Mouse (Mus musculus): ENCODE results near the gene Mtap.

Mtap gene

DNA sequence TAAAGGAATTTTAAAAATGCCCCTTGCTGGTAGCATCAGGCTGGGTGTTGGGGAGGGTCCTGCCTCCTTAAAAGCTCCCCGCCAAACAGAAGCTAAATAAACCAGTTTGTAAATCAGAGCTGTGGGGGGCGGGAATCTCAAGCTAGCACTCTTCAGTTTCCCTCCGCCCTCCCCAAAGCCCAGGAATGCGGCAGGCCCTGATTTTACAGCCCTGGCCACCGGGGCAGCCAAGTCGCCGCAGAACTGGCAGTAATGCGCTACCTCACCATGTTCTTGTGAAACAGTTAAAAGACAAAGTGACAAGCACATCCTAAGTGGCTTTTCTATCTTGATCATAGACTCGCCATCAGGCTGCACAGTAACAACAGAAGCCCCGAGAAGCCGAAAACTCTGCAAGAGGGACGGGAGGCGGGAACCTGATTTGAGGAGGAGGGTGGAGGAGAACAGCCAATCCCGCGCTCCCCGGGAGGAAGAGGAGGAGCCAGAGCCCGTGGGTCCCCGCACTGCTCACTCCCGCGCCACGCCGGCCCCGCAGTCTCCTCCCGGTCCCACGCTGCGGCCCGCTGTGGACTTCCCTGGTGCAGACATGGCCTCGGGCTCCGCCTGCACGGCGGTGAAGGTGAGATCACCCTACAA is at the start of gene Mtap:
Mtap (plus strand) TSS at position 217 of the 636 bp plus-strand sequence.
- no peak for DNase-seq (ENCODE audit: low read depth, low spot score)

DNA sequence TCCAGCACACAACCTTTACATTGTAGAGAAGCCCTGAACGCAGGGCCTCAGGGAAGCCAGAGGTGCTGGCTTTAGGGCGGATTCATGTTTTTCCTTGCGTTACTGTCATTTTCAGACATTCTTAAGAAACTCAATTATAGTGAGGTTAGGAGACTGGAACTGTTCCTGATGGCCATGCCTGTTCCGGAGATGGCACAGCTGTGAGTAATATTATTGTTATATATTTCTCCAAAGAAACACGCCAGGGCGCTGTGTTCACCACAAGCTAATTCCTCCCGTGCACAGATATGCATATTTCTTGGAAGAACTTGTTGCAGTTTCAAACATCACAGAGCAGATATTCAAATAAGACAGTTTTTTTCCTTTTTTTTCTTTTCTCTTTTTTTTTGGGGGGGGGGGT is 47.8 kb upstream of the Mtap start:
- DNase-seq (ENCODE audit: low read depth, low spot score), result no peak

DNA sequence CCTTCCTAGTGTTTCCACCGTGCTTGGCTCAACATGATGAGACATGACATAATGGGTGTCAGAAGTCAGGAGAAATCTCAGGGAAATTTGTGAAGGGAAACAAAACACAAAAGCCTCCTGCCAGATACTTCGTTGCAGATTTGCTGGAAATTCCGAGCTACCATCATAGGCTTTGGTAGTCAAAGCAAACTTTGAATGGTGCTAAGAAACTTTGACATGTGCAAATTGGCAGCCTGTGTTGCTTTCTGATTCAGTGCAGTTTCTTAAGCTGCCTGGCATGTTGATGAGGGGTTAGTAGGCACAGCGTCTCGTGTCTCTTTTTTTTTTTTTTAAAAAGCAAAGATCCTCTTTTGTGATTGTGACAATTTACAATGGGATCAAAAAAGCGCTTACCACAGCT is 46.7 kb upstream of the Mtap start:
- no peak for DNase-seq (ENCODE audit: low read depth, low spot score)

DNA sequence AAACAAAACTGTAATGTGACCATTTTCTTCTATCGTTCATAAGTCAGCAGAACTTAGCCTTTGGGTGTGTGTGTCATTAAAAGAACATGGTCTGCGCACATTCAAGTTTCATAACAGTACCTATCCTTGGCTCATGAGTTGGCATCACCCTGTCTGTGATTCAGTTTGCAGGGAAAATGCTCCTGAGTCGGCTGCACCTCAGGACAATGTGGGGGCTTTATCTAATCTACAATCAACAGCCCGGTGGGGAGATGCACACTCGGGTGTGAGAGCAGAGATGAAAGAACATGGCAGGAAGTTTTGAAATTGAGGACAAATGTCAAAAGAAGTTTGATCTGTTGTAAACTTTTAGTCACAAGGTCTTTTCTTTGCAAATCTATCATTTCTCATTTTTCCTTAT is 44.8 kb upstream of the Mtap start:
- DNase-seq (ENCODE audit: low read depth, low spot score), result no peak

DNA sequence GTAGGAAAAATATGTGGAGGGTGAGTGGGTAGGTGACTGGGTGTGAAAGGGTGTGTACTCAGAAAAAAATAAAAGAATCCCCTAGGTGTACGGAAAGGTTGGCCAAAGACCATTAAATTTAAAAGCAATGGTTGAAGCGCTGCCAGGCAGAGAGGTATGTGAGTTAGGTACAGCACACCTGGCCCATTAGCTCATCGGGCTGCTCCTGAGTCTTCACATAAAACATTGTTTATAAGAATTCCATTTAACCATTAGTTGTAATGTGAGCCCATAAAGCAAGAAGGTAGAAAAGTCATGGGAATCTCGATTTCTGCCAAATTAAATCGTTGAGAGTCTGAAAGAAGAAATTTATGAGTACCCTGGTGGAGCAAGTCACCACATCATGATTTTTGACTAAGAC is 42.1 kb upstream of the Mtap start:
- no peak for DNase-seq (ENCODE audit: low read depth, low spot score)

DNA sequence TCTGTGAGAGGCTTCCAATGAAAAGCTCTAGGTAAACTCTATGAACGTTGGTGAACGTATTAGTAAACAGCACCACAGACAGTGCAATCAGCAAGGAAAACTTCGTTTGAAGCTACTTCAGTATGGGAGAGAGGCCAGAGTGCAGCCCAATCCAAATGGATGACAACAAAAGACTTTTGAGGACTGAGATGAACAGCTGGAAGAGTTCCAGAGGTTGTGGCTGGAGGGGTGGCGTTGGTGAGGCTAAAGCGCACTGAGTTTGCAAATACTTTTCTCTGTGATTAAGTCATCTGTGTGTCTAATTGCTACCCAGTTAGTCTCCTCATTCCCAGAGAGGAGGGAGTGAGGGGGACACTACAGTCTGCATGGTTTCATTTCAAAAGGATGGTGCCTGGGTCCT is 38.7 kb upstream of the Mtap start:
- no peak for DNase-seq (ENCODE audit: low read depth, low spot score)

DNA sequence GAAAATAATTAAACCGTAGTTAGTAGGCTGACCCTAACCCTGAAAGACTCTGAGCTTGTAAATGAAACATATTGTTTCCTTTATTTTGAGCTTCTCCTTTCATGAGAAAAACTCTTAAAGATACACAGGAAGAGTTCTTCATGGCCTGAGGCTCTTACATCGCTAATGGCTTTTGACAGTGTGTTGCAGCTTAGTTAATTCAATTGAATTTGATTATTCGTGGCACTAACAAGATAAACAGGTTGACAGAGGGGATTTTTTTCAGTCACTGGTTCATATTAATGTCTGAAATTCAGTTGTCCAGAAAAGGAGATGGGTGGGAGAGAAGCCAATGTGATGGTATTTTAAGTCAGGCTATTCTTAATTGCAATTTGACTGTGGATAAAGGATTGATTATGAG is 35.6 kb upstream of the Mtap start:
- DNase-seq (ENCODE audit: low read depth, low spot score), result no peak

DNA sequence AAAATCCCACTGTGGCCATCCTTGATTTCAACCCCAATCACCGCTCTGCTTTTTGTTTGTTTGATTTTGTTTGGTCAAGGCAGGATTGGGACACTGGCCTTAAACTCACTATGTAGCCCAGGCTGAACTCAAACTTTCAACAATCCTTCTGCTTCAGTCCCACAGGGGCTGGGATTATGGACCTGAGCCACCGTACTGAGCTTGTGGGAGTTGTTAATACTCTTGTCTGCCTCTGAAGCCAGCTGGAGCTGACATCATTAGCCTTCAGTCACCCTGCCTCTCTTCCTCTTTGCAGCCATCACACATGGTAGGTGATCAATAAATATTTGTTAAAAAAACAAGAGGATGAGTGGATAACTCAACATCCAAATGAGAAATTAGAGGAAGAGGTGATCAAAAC is 34.6 kb upstream of the Mtap start:
- no peak for DNase-seq (ENCODE audit: low read depth, low spot score)

DNA sequence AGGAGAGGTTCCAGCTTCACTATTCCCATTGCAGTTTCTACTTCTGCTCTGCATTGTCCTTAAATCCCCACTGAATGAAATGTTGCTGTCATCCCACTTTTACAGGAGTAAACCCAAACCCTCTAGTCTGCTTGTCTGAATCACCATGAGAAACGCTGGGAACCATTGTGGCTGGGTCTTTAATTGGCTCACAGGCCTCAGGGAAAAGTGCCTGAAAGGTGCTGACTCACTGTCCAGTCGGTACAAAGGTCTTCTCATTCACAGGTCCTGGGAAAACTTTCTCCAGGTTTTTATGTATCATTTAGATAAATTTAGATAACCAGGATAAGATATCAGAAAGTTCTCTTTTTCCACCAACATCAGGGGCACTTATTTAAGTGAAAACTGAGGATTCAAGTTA is 31.4 kb upstream of the Mtap start:
- DNase-seq (ENCODE audit: low read depth, low spot score), result no peak

DNA sequence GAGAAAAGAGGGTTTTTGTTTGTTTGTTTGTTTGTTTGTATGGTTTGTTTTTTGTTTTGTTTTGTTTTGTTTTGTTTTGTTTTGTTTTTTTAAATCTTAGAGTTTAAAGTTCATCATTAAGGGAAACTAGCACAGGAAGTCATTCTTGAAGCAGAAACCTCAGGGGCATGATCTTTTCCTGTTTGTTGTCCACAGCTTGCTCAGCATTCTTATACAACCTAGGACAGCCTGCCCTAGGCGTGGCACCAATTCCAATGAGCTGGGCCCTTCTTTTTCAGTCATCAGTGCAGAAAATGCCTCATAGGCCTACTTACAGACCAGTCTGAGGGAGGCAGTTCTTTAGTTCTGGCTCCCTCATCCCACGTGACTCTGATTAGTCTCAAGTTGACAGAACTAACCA is 30.4 kb upstream of the Mtap start:
- DNase-seq (ENCODE audit: low read depth, low spot score), result no peak

DNA sequence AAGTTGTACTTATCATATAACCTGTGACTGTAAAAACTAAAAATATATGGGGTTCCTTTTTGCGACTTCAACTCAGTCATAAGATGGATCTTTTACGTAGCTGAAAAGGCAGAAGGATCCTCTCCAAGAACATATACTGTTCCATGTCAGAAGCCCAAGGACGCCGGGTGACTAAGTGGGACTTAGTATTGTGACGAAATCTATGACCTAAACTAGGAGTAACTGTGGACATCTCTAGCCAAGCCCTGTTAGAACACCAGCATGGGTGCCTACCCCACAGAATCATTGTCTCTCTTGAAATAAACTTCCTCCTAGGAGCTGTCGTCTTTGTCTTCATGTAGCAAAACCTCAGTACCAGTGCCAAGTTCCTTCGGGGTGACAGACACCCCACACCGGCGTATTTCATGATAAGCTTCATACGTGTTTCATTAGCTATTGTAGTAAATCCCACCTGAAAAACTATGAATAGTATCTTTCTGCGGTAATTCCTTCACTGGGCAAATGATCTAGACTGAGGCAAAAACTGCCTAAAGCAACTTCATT is 24.7 kb upstream of the Mtap start:
- DNase-seq (ENCODE audit: low read depth, low spot score), result no peak

DNA sequence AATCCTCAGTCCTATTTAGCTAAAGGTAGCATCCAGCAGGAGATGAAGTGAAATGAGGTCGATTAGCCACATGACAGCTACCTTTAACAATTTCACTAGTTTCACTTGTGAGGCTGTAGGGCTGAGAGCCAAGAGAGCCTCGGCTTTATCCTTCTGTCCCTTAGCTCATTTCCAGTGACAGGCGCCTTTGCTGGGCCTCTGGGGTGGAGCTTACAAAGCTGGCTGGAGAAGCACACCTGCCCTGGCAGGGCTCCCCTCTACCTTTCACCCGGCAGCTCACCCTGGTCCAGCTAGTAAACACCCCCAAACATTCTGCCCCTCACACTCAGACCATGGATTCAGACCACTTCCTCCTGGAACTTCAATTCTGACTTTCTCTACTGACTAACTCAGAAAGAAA is 24.1 kb upstream of the Mtap start:
- no peak for DNase-seq (ENCODE audit: low read depth, low spot score)

DNA sequence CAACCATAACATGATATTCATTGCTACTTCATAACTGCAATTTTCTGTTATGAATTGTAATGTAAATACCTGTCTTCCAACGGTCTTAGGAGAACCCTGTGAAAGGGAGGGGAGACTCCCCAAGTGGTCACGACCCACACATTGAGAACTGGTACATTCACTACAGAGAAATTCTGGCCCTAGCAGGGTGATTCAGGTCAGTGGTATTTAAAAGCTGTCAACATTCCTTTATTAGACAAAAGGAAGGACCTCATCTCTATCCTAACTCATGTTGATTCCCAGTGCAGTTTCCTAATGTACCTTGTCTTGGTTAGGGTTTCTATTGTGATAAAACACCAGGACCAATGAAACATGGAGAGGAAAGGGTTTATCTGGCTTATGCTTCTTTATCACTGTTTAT is 20.9 kb upstream of the Mtap start:
- DNase-seq (ENCODE audit: low read depth, low spot score), result no peak

DNA sequence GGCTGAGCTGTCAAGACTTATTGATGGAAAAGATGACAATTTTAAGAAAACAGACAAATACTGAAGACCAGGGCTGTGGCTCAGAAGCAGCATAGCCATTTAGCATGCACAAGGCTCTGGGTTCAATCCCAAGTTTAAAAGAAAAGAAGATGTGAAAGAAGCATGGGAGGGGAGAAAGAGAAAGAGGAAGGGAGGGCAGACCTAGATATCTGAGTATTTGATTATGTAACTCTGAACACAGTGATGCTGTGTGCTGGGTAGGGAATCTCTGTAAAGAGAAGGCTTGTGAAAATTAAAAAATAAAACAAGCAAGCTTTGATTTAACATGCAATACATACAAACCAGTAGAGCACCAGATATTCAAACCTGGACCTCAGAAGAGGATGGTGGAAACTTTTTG is 17.0 kb upstream of the Mtap start:
- no peak for DNase-seq (ENCODE audit: low read depth, low spot score)

DNA sequence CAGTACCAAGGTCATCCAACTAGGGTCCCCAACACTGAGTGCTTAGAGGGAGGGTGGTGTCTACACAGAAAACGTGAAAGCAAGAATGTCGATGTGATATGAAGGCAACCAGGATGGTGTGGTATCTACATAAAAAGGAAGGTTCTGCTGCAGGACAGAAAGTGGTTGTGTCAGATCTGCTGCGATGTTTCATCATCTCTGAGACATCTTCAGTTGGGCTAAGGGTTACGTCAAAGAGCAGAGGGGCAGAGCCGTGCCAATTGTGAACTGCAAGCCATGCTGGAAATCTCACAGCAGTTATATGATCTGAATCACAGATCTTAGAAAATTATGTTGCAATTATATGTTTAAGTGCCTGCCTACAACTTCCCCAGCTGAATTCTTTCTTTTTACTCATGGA is 16.6 kb upstream of the Mtap start:
- DNase-seq (ENCODE audit: low read depth, low spot score), result no peak

DNA sequence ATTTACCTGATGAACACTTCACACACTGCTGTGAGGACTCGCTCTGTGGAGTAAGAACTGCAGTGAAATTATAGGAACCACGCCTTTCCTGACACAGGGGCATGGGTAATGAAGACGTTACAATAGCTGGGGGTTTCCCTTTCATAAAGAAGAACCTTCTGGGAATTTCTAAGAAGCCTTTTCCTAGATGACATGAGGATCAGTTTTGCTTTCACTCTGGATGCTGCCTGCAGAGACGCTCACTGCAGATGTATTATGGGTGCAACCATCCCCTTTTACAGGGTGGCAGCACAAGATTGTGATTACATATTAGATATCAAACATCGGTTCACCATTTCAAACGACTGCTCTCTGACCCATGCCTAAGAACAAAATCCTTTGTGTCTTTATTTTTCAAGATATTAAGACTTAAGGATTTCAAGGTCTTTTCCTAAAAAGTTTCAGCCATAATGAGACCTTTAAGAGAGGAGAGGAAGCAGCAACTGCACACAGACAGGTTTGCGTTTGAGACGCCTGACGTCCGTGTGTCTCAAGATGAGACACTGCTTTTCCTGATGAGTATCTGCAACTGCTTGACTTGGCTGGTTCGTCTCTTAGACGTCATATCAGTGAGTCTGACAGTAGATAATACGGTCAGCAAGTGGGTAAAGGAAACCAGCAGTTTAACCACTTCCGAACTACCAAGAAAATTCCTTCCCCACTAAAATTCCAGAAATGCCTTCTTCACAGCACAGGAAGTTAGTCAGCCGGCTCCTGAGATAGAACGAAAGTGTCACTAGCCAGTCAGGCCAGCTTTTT is 13.3 kb upstream of the Mtap start:
- DNase-seq (ENCODE audit: low read depth, low spot score), result no peak

DNA sequence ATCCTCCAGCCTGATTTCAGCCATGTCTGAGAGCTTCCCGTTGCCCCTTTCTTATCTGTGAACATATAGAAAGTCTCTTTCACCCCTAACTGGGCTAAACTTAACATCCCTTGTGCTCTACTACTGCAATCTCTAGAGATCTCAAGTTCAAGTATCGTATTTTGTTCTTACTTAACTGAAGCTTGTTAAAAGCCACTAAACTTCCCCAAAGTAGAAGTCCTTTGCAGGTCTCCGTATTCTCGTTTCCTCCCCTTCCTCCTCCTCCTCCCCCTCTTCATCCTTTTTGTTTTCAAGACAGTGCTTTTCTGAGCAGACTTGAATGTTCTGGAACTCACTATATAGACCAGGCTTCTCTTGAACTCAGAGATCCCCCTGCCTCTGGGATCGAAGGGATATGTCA is 9.2 kb upstream of the Mtap start:
- DNase-seq (ENCODE audit: low read depth, low spot score), result no peak

DNA sequence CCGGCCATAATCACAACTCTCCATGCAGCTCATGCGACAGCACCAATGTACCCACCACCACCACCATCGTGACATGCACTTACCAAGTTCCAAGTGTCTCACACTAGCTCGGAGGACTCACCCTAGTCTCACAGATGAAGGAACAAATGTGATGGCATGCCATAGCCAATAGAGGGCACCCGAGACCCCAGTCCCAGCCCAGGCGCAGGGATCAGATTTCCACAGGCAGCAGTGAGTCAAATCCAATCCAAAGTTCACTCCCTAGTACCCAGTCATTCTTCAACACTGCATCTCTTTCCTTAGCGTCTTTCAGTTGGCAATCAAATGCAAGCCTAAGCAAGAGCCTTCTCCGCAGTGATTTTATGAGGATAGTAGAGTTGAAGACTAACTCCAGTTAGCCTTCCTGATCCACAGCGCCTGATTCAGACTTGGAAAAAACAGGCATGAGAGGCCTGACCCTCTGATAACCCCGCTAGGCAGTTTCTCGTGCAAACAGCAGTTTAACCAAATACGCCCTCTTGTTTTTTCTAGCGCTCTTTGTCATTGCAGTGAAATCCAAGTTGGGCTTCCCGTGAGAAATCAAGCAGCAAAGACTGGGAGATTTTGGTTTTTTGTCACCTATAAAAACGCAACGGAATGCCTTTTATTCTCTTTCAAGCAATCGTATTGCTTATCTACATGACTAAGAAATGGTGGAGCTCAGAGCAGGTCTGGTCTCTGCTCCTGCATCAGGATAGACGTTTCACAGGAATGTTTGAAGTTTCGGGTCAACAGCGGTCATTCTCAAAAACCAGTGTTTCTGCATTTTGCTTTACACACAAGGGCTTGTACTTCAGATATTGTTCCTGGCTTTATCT is 8.6 kb upstream of the Mtap start:
- DNase-seq (ENCODE audit: low read depth, low spot score), result no peak

DNA sequence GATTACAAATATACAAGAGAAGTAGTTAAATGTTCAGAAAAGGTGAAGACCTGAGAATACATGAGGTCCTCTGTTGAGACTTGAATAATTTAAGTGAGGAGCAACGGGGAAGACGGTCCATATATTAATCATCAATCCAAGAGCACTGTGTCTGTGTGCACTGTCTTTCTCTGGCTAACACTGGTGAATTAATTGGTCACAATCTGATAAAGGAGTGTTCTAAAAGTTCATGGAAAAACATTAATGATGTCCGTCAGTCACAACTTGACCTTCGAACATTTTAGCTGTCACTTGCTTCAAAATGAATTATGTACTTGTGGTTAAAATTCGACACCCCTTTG is 8.0 kb upstream of the Mtap start:
- no peak for DNase-seq (ENCODE audit: low read depth, low spot score)

DNA sequence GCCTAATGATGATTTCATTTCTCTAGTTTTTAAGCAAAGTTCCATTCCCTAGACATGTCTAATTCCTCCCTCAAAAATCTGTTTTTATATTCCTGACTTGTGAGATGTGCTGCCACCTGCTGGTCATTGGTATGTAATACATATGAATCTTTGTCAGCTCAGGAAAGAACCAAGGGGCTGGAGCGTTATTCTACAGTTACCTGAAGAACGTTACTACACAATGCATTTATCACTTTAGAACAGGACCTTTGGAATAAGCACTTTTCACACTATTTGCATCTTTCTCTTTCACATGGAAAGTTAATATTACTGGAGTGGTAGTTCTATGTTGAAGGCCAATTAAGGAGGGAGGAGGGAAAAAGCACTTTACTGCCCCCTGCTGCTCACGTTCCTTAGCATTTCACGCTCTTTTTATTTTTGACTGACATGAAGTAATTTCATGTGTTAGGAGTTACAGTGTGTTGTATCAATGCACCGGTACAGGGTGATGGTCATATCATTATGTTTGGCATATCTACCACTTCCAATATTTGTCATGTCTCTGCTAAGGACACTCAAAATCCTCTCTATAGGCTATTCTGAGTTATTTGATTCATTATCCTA is 7.5 kb upstream of the Mtap start:
- peak; percentile 41 for DNase-seq (ENCODE audit: low read depth, low spot score)

DNA sequence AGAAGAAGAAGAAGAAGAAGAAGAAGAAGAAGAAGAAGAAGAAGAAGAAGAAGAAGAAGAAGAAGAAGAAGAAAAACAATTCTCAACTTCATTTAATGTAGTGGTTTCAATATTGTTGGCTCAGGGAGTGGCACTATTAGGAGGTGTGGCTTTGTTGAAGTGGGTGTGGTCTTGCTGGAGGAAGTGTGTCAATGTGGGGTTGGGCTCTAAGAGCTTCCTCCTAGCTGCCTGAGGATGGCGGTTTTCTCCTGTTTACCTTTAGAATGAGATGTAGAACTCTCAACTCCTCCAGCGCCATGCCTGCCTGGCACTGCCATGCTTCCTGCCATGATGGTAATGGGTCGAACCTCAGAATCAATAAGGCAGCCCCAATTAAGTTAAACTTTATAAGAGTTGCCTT is 5.1 kb upstream of the Mtap start:
- no peak for DNase-seq (ENCODE audit: low read depth, low spot score)

DNA sequence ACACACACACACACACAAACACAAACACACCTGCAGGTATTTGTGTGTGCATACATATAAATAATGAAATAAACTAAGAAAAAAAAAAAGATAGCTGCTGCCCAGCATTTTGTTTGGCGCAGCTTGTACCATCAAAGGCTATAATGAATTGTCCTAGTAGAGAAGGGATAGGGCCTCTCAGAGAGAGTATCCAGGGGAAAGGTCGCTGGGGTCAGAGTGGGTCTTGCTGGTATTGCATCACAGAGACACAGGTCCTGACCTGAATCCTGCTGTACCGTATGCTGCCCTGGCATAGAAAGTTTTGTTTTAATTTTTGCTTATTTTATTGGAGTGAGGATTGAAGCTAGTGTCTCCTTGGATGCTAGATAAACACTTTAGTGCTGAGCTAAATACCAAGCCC is 566 bp upstream of the Mtap start:
- no peak for DNase-seq (ENCODE audit: low read depth, low spot score)
